In the genomic region with DNA sequence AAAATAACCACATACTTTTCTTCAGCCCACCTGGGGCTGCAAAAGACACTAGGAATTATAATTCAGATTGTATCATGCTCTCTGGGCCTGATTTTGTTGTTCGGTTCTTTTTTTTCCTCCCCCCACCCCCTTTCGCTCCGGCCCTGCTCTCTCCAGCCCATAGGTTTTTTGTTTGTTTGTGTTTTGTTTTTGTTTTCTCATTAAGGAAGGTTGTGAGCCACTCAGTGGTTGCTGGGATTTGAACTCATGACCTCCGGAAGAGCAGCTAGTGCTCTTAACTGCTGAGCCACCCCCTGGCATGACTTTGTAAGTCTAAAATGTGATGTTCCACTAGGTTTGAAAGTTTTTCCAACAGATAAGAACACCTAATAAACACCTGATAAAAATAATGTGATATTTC, we compare ENCODE assay signal across 18 mouse cellular contexts. TPM values are rescaled to one million over a fixed set of nuclear protein-coding genes. Genes with fewer than 3 reads are reported as not detected.
DNase-seq lines count a peak whose midpoint lies in the region; ATAC-seq and TF ChIP-seq lines count a peak whose summit lies in the region.
"Had no signal": no experiment of that assay in that cellular context is flagged by ENCODE, and none has a peak within 500 bp of the region (broad histone marks: within the 10 kb centered on the region; RNA-seq: fewer than 3 reads in every experiment).

No protein-coding gene starts in this region.

- H3K27me3 ChIP-seq in heart, embryonic 13.5 days (replicated peaks): no peaks in the 10 kb centered on the region
- no peaks in the 10 kb centered on the region for H3K27me3 ChIP-seq in liver, embryonic 11.5 days (replicated peaks; ENCODE audit: control insufficient read depth, insufficient read depth, low read length)
- H3K27me3 ChIP-seq in liver, embryonic 12.5 days (replicated peaks): no peaks in the 10 kb centered on the region
- no peaks in the 10 kb centered on the region for H3K27me3 ChIP-seq in liver, postnatal 0 days (ENCODE audit: insufficient read depth, low read length)
- H3K27me3 ChIP-seq: limb, embryonic 13.5 days had no signal

- H3K9ac ChIP-seq in heart, embryonic 13.5 days: no peak overlapping the region
- no peak overlapping the region for H3K9ac ChIP-seq in liver, embryonic 11.5 days (ENCODE audit: low read depth, low read length)
- H3K9ac ChIP-seq in liver, embryonic 12.5 days: no peak overlapping the region
- no peak overlapping the region for H3K9ac ChIP-seq in liver, postnatal 0 days (replicated peaks)
- H3K9ac ChIP-seq: forebrain, postnatal 0 days; limb, embryonic 13.5 days had no signal

- TF ChIP-seq EP300 in liver, postnatal 0 days (IDR thresholded peaks at IDR 0.05; ENCODE audit: low read depth): no peak

- H3K9me3 ChIP-seq in heart, embryonic 13.5 days: no peaks in the 10 kb centered on the region
- H3K9me3 ChIP-seq in liver, embryonic 11.5 days (ENCODE audit: control insufficient read depth, low read length): no peaks in the 10 kb centered on the region
- H3K9me3 ChIP-seq in liver, embryonic 12.5 days (replicated peaks): no peaks in the 10 kb centered on the region
- no peaks in the 10 kb centered on the region for H3K9me3 ChIP-seq in liver, postnatal 0 days (ENCODE audit: low read length)
- H3K9me3 ChIP-seq: embryonic facial prominence, embryonic 10.5 days; heart, embryonic 10.5 days; limb, embryonic 13.5 days; midbrain, embryonic 12.5 days had no signal

- no peak for TF ChIP-seq CTCF in liver, postnatal 0 days (IDR thresholded peaks at IDR 0.05; ENCODE audit: low read depth)

- H3K36me3 ChIP-seq in heart, embryonic 13.5 days: peaks cover 14% of the 10 kb centered on the region
- no peaks in the 10 kb centered on the region for H3K36me3 ChIP-seq in liver, embryonic 11.5 days (ENCODE audit: control insufficient read depth, insufficient read depth, low read length)
- peaks cover 11% of the 10 kb centered on the region for H3K36me3 ChIP-seq in liver, embryonic 12.5 days
- no peaks in the 10 kb centered on the region; the same call in 1 of the 2 replicates for H3K36me3 ChIP-seq in liver, postnatal 0 days (replicated peaks; ENCODE audit: insufficient read depth, low read length)
- H3K36me3 ChIP-seq: limb, embryonic 13.5 days; midbrain, embryonic 12.5 days had no signal

- peak overlapping the region; percentile 94; the same call in 1 of the 2 replicates for H3K4me2 ChIP-seq in heart, embryonic 13.5 days
- H3K4me2 ChIP-seq in liver, embryonic 11.5 days: no peak overlapping the region
- peak overlapping the region; percentile 77 for H3K4me2 ChIP-seq in liver, embryonic 12.5 days
- no peak overlapping the region for H3K4me2 ChIP-seq in liver, postnatal 0 days (ENCODE audit: low read depth, low read length)

- no peak for ATAC-seq in heart, embryonic 13.5 days (ENCODE audit: extremely low read depth, insufficient number of reproducible peaks, low FRiP score, low TSS enrichment)
- no peak for ATAC-seq in liver, embryonic 11.5 days (replicated peaks; ENCODE audit: low FRiP score)
- no peak for ATAC-seq in liver, embryonic 12.5 days
- ATAC-seq in liver, postnatal 0 days: no peak
- ATAC-seq: CD4-positive, CD25-positive, alpha-beta regulatory T cell, adult 4 months had no signal

- H3K27ac ChIP-seq in heart, embryonic 13.5 days (replicated peaks): peak overlapping the region; percentile 85; the same call in 1 of the 2 replicates
- peak overlapping the region; percentile 41; the same call in 1 of the 2 replicates for H3K27ac ChIP-seq in liver, embryonic 11.5 days (ENCODE audit: low read depth, low read length)
- peak overlapping the region; percentile 91 for H3K27ac ChIP-seq in liver, embryonic 12.5 days
- H3K27ac ChIP-seq in liver, postnatal 0 days (ENCODE audit: low read depth): 0 out of 2 replicates have a peak overlapping the region, but pooled peaks have one; percentile 14
- H3K27ac ChIP-seq: hindbrain, embryonic 14.5 days; limb, embryonic 13.5 days; midbrain, embryonic 12.5 days had no signal

- WGBS in heart, embryonic 13.5 days: 71% methylated on average over 4 of the region's 4 CpGs
- 76% methylated on average over 4 of the region's 4 CpGs for WGBS in liver, embryonic 11.5 days
- 63% methylated on average over 4 of the region's 4 CpGs for WGBS in liver, embryonic 12.5 days (ENCODE audit: insufficient replicate concordance)
- WGBS in liver, postnatal 0 days (ENCODE audit: insufficient replicate concordance): 85% methylated on average over 4 of the region's 4 CpGs

- no peak overlapping the region for H3K4me3 ChIP-seq in heart, embryonic 13.5 days
- no peak overlapping the region for H3K4me3 ChIP-seq in liver, embryonic 11.5 days (ENCODE audit: low read depth, low read length)
- no peak overlapping the region for H3K4me3 ChIP-seq in liver, embryonic 12.5 days
- no peak overlapping the region for H3K4me3 ChIP-seq in liver, postnatal 0 days (ENCODE audit: low read depth, low read length)

- DNase-seq in heart, adult 18-20 months: no peak
- no peak for DNase-seq in liver, embryonic 11.5 days (ENCODE audit: low spot score)
- DNase-seq in liver: no peak
- no peak for DNase-seq in liver, postnatal 0 days
- no peak for DNase-seq in right cerebral cortex, adult 18-20 months
- DNase-seq: gastrocnemius, postnatal 10 days; right cerebral cortex, postnatal 14 days; thymus, adult 18-20 months had no signal

- peaks cover 48% of the 10 kb centered on the region for H3K4me1 ChIP-seq in heart, embryonic 13.5 days
- H3K4me1 ChIP-seq in liver, embryonic 11.5 days (replicated peaks; ENCODE audit: control insufficient read depth, insufficient read depth, low read length): peaks cover 40% of the 10 kb centered on the region
- peaks cover 76% of the 10 kb centered on the region for H3K4me1 ChIP-seq in liver, embryonic 12.5 days
- H3K4me1 ChIP-seq in liver, postnatal 0 days (ENCODE audit: insufficient read depth): peaks cover 33% of the 10 kb centered on the region

RNA-seq across cellular contexts. Expression of a gene that starts 1.6 kb away (rescaled TPM):
- polyA plus RNA-seq in heart, embryonic 13.5 days (2015; fragmentation: Nextera tagmentation; extraction: Ambion mirVana): 29.2 and 33.9 TPM in 2 replicates
- 10 to 100 TPM; 54.6 to 62.1 TPM for total RNA-seq in heart, adult 18-20 months (2021)
- polyA plus RNA-seq in liver, embryonic 11.5 days (2014; fragmentation: Nextera tagmentation; extraction: Ambion mirVana): 46.2 and 48.0 TPM in 2 replicates
- 41.1 and 42.9 TPM in 2 replicates for polyA plus RNA-seq in liver, embryonic 12.5 days (2016; fragmentation: Nextera tagmentation; extraction: Ambion mirVana)
- polyA plus RNA-seq in liver, postnatal 0 days (2015; fragmentation: Nextera tagmentation; extraction: Ambion mirVana): 14.9 and 15.6 TPM in 2 replicates

RNA-seq across cellular contexts. Expression of a gene that starts 13.1 kb away (rescaled TPM):
- polyA plus RNA-seq in heart, embryonic 13.5 days (2015; fragmentation: Nextera tagmentation; extraction: Ambion mirVana): 610 and 755 TPM in 2 replicates
- 10 to 100 TPM; 20.9 to 22.2 TPM for total RNA-seq in heart, adult 18-20 months (2021)
- 25.1 and 27.7 TPM in 2 replicates for polyA plus RNA-seq in liver, embryonic 11.5 days (2014; fragmentation: Nextera tagmentation; extraction: Ambion mirVana)
- 13.7 and 17.9 TPM in 2 replicates for polyA plus RNA-seq in liver, embryonic 12.5 days (2016; fragmentation: Nextera tagmentation; extraction: Ambion mirVana)
- 5.3 and 11.2 TPM in 2 replicates for polyA plus RNA-seq in liver, postnatal 0 days (2015; fragmentation: Nextera tagmentation; extraction: Ambion mirVana)

RNA-seq across cellular contexts. Expression of a gene that starts 20.9 kb away (rescaled TPM):
- 2,083 and 2,324 TPM in 2 replicates for polyA plus RNA-seq in heart, embryonic 13.5 days (2015; fragmentation: Nextera tagmentation; extraction: Ambion mirVana)
- over 10,000 TPM; 10,363 to 11,433 TPM for total RNA-seq in heart, adult 18-20 months (2021)
- polyA plus RNA-seq in liver, embryonic 11.5 days (2014; fragmentation: Nextera tagmentation; extraction: Ambion mirVana): 8.9 and 17.0 TPM in 2 replicates
- 1.7 and 1.8 TPM in 2 replicates for polyA plus RNA-seq in liver, embryonic 12.5 days (2016; fragmentation: Nextera tagmentation; extraction: Ambion mirVana)
- 0.27 and 0.46 TPM in 2 replicates for polyA plus RNA-seq in liver, postnatal 0 days (2015; fragmentation: Nextera tagmentation; extraction: Ambion mirVana)
- polyA plus RNA-seq: erythroblast, embryonic 14.5 days had no signal

RNA-seq across cellular contexts. Expression of a gene that starts 29.2 kb away (rescaled TPM):
- 0.59 and 0.95 TPM in 2 replicates for polyA plus RNA-seq in heart, embryonic 13.5 days (2015; fragmentation: Nextera tagmentation; extraction: Ambion mirVana)
- total RNA-seq in heart, adult 18-20 months (2021): 1 to 10 TPM; 2.0 to 2.5 TPM
- polyA plus RNA-seq in liver, embryonic 11.5 days (2014; fragmentation: Nextera tagmentation; extraction: Ambion mirVana): 0.22 and 0.45 TPM in 2 replicates
- polyA plus RNA-seq in liver, embryonic 12.5 days (2016; fragmentation: Nextera tagmentation; extraction: Ambion mirVana): 0.24 and 0.26 TPM in 2 replicates
- polyA plus RNA-seq in liver, postnatal 0 days (2015; fragmentation: Nextera tagmentation; extraction: Ambion mirVana): 0.05 and 0.17 TPM in 2 replicates

RNA-seq across cellular contexts. Expression of a gene that starts 42.6 kb away (rescaled TPM):
- polyA plus RNA-seq in heart, embryonic 13.5 days (2015; fragmentation: Nextera tagmentation; extraction: Ambion mirVana): 3.3 and 4.2 TPM in 2 replicates
- total RNA-seq in heart, adult 18-20 months (2021): 1 to 10 TPM; 2.1 to 3.4 TPM
- 2.0 and 2.6 TPM in 2 replicates for polyA plus RNA-seq in liver, embryonic 11.5 days (2014; fragmentation: Nextera tagmentation; extraction: Ambion mirVana)
- polyA plus RNA-seq in liver, embryonic 12.5 days (2016; fragmentation: Nextera tagmentation; extraction: Ambion mirVana): 1.3 and 2.1 TPM in 2 replicates
- polyA plus RNA-seq in liver, postnatal 0 days (2015; fragmentation: Nextera tagmentation; extraction: Ambion mirVana): 0.37 and 0.97 TPM in 2 replicates
- polyA plus RNA-seq: erythroblast, embryonic 14.5 days had no signal

Comparison
In these comparisons a context has a peak if more than half of its experiments do, and no peak if none do; other contexts are left out.
1. H3K4me2 ChIP-seq: peak in heart, embryonic 13.5 days (single experiment) and liver, embryonic 12.5 days (single experiment); none in liver, embryonic 11.5 days (single experiment) and liver, postnatal 0 days (single experiment).
2. H3K27ac ChIP-seq: peak in every context shown above with its lines; median percentile 91 in liver, embryonic 12.5 days; 85 in heart, embryonic 13.5 days; 41 in liver, embryonic 11.5 days; 14 in liver, postnatal 0 days.
3. RNA of a gene that starts 13.1 kb away (polyA plus RNA-seq): 610 to 755 TPM in heart, embryonic 13.5 days; 25.1 to 27.7 TPM in liver, embryonic 11.5 days, 13.7 to 17.9 TPM in liver, embryonic 12.5 days and 5.3 to 11.2 TPM in liver, postnatal 0 days; every median in the first group is over 10 times any median in the second.
4. RNA of a gene that starts 20.9 kb away (polyA plus RNA-seq): 2,083 to 2,324 TPM in heart, embryonic 13.5 days; 8.9 to 17.0 TPM in liver, embryonic 11.5 days, 1.7 to 1.8 TPM in liver, embryonic 12.5 days and 0.27 to 0.46 TPM in liver, postnatal 0 days; every median in the first group is over 100 times any median in the second.